Mouse (Mus musculus) neural tube, embryonic 13.5 days (tissue): ENCODE results near the gene Ppp1r26. TPM values are rescaled to one million over a fixed set of nuclear protein-coding genes. Genes with fewer than 3 reads are reported as not detected.

Source experiments
- ATAC-seq: fragments of 200-750 bp; cut with Nextera tagmentation; 2 replicates; pipeline ENCODE4 v1.8.0; 2017; ENCODE audit warnings: low read depth, mild to moderate bottlenecking, moderate TSS enrichment, moderate library complexity
- H3K27ac ChIP-seq: fragments of 300-500 bp; sonication (generic); replicated peaks from 2 replicates; pipeline ENCODE4 v1.5.1; 2015; ENCODE audit warnings: moderate library complexity, mild to moderate bottlenecking, inconsistent platforms
- H3K27me3 ChIP-seq: fragments of 300-500 bp; sonication (generic); 2 replicates; pipeline ENCODE4 v1.6.1; 2015; ENCODE audit warnings: mild to moderate bottlenecking, inconsistent platforms
- H3K36me3 ChIP-seq: fragments of 300-500 bp; sonication (generic); 2 replicates; pipeline ENCODE4 v1.6.1; 2015; ENCODE audit warnings: mild to moderate bottlenecking, inconsistent platforms
- H3K4me1 ChIP-seq: fragments of 300-500 bp; sonication (generic); replicated peaks from 2 replicates; pipeline ENCODE4 v1.6.1; 2015; ENCODE audit warnings: inconsistent platforms
- H3K4me2 ChIP-seq: fragments of 300-500 bp; sonication (generic); 2 replicates; pipeline ENCODE4 v1.6.1; 2015; ENCODE audit warnings: inconsistent platforms, mild to moderate bottlenecking, moderate library complexity
- H3K4me3 ChIP-seq: fragments of 300-500 bp; sonication (generic); 2 replicates; pipeline ENCODE4 v1.5.1; 2015; ENCODE audit warnings: mild to moderate bottlenecking, inconsistent platforms
- H3K9ac ChIP-seq: fragments of 300-500 bp; sonication (generic); 2 replicates; pipeline ENCODE4 v1.6.1; 2015; ENCODE audit warnings: moderate library complexity, mild to moderate bottlenecking, inconsistent platforms
- H3K9me3 ChIP-seq: fragments of 300-500 bp; sonication (generic); 2 replicates; pipeline ENCODE4 v1.6.1; 2016; ENCODE audit warnings: inconsistent platforms
- WGBS: fragments of 180-500 bp; shearing (Covaris S2); methylation state at CpG from one replicate; pipeline ENCODE4 v1.1.7; 2015; 5-methylcytosine and 5-hydroxymethylcytosine counted together
- polyA plus RNA-seq: library from polyadenylated mRNA; unstranded; fragments of >200 nt; fragmentation: Nextera tagmentation; extraction: Ambion mirVana; gene quantifications from 2 replicates; pipeline ENCODE4 v1.2.1, GENCODE M21; 2015

The Ppp1r26 gene
- 10.3 and 11.1 TPM in 2 replicates for polyA plus RNA-seq

GRCm38 (mm10) chr2:28446515-28447314 is at the start of gene Ppp1r26:
Gene Ppp1r26, plus strand, starts transcription at chr2:28446800.
- peak within 1 kb of the TSS; percentile 90 for H3K4me2 ChIP-seq
- H3K9me3 ChIP-seq: no peaks in the 10 kb centered on the region
- WGBS: under 1% methylated on average over 116 of the region's 118 CpGs
- H3K27me3 ChIP-seq: 0 out of 2 replicates have a peak, but pooled peaks cover 5% of the 10 kb centered on the region
- peak within 1 kb of the TSS; percentile 72 for H3K4me3 ChIP-seq
- H3K9ac ChIP-seq: peak within 1 kb of the TSS; percentile 91
- H3K4me1 ChIP-seq: peaks cover 23% of the 10 kb centered on the region
- ATAC-seq: peak; percentile 70
- H3K27ac ChIP-seq: peak within 1 kb of the TSS; percentile 83
- peaks cover 20% of the 10 kb centered on the region for H3K36me3 ChIP-seq

- no peaks in the 10 kb centered on the region for H3K27me3 ChIP-seq
- H3K27ac ChIP-seq: peak overlapping the region; percentile 66
- WGBS: 21% methylated on average over 2 of the region's 2 CpGs
- no peaks in the 10 kb centered on the region for H3K9me3 ChIP-seq
- H3K36me3 ChIP-seq: no peaks in the 10 kb centered on the region
- peaks cover 28% of the 10 kb centered on the region for H3K4me1 ChIP-seq
- ATAC-seq: no peak
- no peak overlapping the region for H3K4me3 ChIP-seq
- no peak overlapping the region for H3K4me2 ChIP-seq
- H3K9ac ChIP-seq: no peak overlapping the region
These were observed 49.7 kb upstream of the Ppp1r26 start for GRCm38 (mm10) chr2:28396928-28397327.

- H3K4me1 ChIP-seq: peaks cover 34% of the 10 kb centered on the region
- ATAC-seq: no peak
- no peaks in the 10 kb centered on the region for H3K27me3 ChIP-seq
- no peaks in the 10 kb centered on the region for H3K9me3 ChIP-seq
- H3K36me3 ChIP-seq: no peaks in the 10 kb centered on the region
- H3K27ac ChIP-seq: peak overlapping the region; percentile 66
- H3K4me2 ChIP-seq: no peak overlapping the region
- no peak overlapping the region for H3K4me3 ChIP-seq
- no peak overlapping the region for H3K9ac ChIP-seq
- WGBS: 55% methylated on average over 4 of the region's 4 CpGs
These were observed 49.0 kb upstream of the Ppp1r26 start for GRCm38 (mm10) chr2:28397417-28398119.

GRCm38 (mm10) chr2:28401647-28402046 is 45.0 kb upstream of the Ppp1r26 start:
- Histone ChIP-seq H3K27ac (peak overlapping the region; percentile 81), H3K4me1 (peaks cover 30% of the 10 kb centered on the region), H3K36me3 (no peaks in the 10 kb centered on the region), H3K27me3 (no peaks in the 10 kb centered on the region), H3K4me2 (no peak overlapping the region), H3K9ac (no peak overlapping the region), H3K4me3 (no peak overlapping the region), H3K9me3 (no peaks in the 10 kb centered on the region)
- peak; percentile 78 for ATAC-seq
- 24% methylated on average over 11 of the region's 11 CpGs for WGBS

- peaks cover 25% of the 10 kb centered on the region for H3K4me1 ChIP-seq
- no peak overlapping the region for H3K4me2 ChIP-seq
- no peak overlapping the region for H3K9ac ChIP-seq
- ATAC-seq: peak; percentile 20; the same call in 1 of the 2 replicates
- no peaks in the 10 kb centered on the region for H3K27me3 ChIP-seq
- no peak overlapping the region for H3K4me3 ChIP-seq
- peak overlapping the region; percentile 81 for H3K27ac ChIP-seq
- no peaks in the 10 kb centered on the region for H3K9me3 ChIP-seq
- H3K36me3 ChIP-seq: no peaks in the 10 kb centered on the region
These were observed 44.5 kb upstream of the Ppp1r26 start for GRCm38 (mm10) chr2:28402128-28402527.

GRCm38 (mm10) chr2:28407796-28408195 is 38.8 kb upstream of the Ppp1r26 start:
- no peak overlapping the region for H3K4me2 ChIP-seq
- H3K4me3 ChIP-seq: no peak overlapping the region
- 67% methylated on average over 7 of the region's 7 CpGs for WGBS
- H3K27ac ChIP-seq: no peak overlapping the region
- H3K9ac ChIP-seq: no peak overlapping the region
- H3K9me3 ChIP-seq: no peaks in the 10 kb centered on the region
- H3K4me1 ChIP-seq: peaks cover 14% of the 10 kb centered on the region
- no peaks in the 10 kb centered on the region for H3K36me3 ChIP-seq
- ATAC-seq: no peak
- H3K27me3 ChIP-seq: no peaks in the 10 kb centered on the region

- H3K27me3 ChIP-seq: no peaks in the 10 kb centered on the region
- no peak overlapping the region for H3K4me2 ChIP-seq
- H3K4me3 ChIP-seq: no peak overlapping the region
- peaks cover 14% of the 10 kb centered on the region for H3K4me1 ChIP-seq
- no peak overlapping the region for H3K27ac ChIP-seq
- no peak for ATAC-seq
- H3K9me3 ChIP-seq: no peaks in the 10 kb centered on the region
- WGBS: 80% methylated on average over 4 of the region's 4 CpGs
- H3K9ac ChIP-seq: no peak overlapping the region
- H3K36me3 ChIP-seq: no peaks in the 10 kb centered on the region
These were observed 37.5 kb upstream of the Ppp1r26 start for GRCm38 (mm10) chr2:28409144-28409543.

- 55% methylated on average over 3 of the region's 3 CpGs for WGBS
- H3K4me1 ChIP-seq: peaks cover 15% of the 10 kb centered on the region
- no peaks in the 10 kb centered on the region for H3K9me3 ChIP-seq
- no peaks in the 10 kb centered on the region for H3K27me3 ChIP-seq
- no peaks in the 10 kb centered on the region for H3K36me3 ChIP-seq
- ATAC-seq: peak; percentile 32; the same call in 1 of the 2 replicates
- H3K4me3 ChIP-seq: no peak overlapping the region
- H3K9ac ChIP-seq: no peak overlapping the region
- H3K27ac ChIP-seq: no peak overlapping the region
- no peak overlapping the region for H3K4me2 ChIP-seq
These were observed 37.0 kb upstream of the Ppp1r26 start for GRCm38 (mm10) chr2:28409566-28409965.

GRCm38 (mm10) chr2:28412936-28413335 is 33.7 kb upstream of the Ppp1r26 start:
- H3K27ac ChIP-seq: no peak overlapping the region
- WGBS: 69% methylated on average over 6 of the region's 6 CpGs
- H3K9me3 ChIP-seq: no peaks in the 10 kb centered on the region
- H3K9ac ChIP-seq: no peak overlapping the region
- ATAC-seq: no peak
- peaks cover 32% of the 10 kb centered on the region for H3K4me1 ChIP-seq
- no peak overlapping the region for H3K4me3 ChIP-seq
- H3K27me3 ChIP-seq: no peaks in the 10 kb centered on the region
- no peaks in the 10 kb centered on the region for H3K36me3 ChIP-seq
- H3K4me2 ChIP-seq: no peak overlapping the region

GRCm38 (mm10) chr2:28414116-28414756 is 32.4 kb upstream of the Ppp1r26 start:
- Histone ChIP-seq H3K9ac (no peak overlapping the region), H3K27ac (no peak overlapping the region)
- 90% methylated on average over 5 of the region's 5 CpGs for WGBS

GRCm38 (mm10) chr2:28414757-28415137 is 31.9 kb upstream of the Ppp1r26 start:
- WGBS: 94% methylated on average over 5 of the region's 5 CpGs
- ATAC-seq: no peak
- Histone ChIP-seq H3K9me3 (no peaks in the 10 kb centered on the region), H3K9ac (no peak overlapping the region), H3K27me3 (no peaks in the 10 kb centered on the region; the same call in 1 of the 2 replicates), H3K36me3 (no peaks in the 10 kb centered on the region), H3K4me2 (no peak overlapping the region), H3K4me1 (peaks cover 19% of the 10 kb centered on the region), H3K4me3 (no peak overlapping the region), H3K27ac (peak overlapping the region; percentile 56; the same call in 1 of the 2 replicates)

More at GRCm38 (mm10) chr2:28414116-28414756, 32.4 kb upstream of the Ppp1r26 start:
- Histone ChIP-seq H3K27me3 (no peaks in the 10 kb centered on the region; the same call in 1 of the 2 replicates), H3K9me3 (no peaks in the 10 kb centered on the region), H3K4me1 (peaks cover 24% of the 10 kb centered on the region), H3K4me3 (no peak overlapping the region), H3K36me3 (no peaks in the 10 kb centered on the region), H3K4me2 (no peak overlapping the region)
- no peak for ATAC-seq
